Mouse (Mus musculus) cerebellum, adult 8-10 months (tissue): ENCODE measurements around the gene Zfp316.

Experiments
- DNase-seq: peaks from one replicate; pipeline ENCODE4 v3.0.0; 2022

Gene Zfp316

GRCm38 (mm10) chr5:143275761-143276160 is 5.9 kb upstream of the Zfp316 start:
- no peak for DNase-seq

- DNase-seq: no peak
These were observed 2.9 kb upstream of the Zfp316 start for GRCm38 (mm10) chr5:143272540-143273330.

GRCm38 (mm10) chr5:143272108-143272507 is 2.3 kb upstream of the Zfp316 start:
- no peak for DNase-seq

GRCm38 (mm10) chr5:143271642-143272041 is 1.8 kb upstream of the Zfp316 start:
- DNase-seq: no peak

- DNase-seq: no peak
These were observed 313 bp upstream of the Zfp316 start for GRCm38 (mm10) chr5:143270151-143270519.

- DNase-seq: no peak
These were observed 848 bp downstream of the Zfp316 start for GRCm38 (mm10) chr5:143268985-143269362.

- DNase-seq: no peak
These were observed 3.0 kb downstream of the Zfp316 start for GRCm38 (mm10) chr5:143266794-143267193.

GRCm38 (mm10) chr5:143265409-143265808 is 4.4 kb downstream of the Zfp316 start:
- DNase-seq: no peak

GRCm38 (mm10) chr5:143264689-143265088 is 5.1 kb downstream of the Zfp316 start:
- DNase-seq: no peak

GRCm38 (mm10) chr5:143261636-143262035 is 8.2 kb downstream of the Zfp316 start:
- no peak for DNase-seq

- DNase-seq: no peak
These were observed 14.0 kb downstream of the Zfp316 start for GRCm38 (mm10) chr5:143255802-143256201.

- no peak for DNase-seq
These were observed 14.7 kb downstream of the Zfp316 start for GRCm38 (mm10) chr5:143255131-143255519.

GRCm38 (mm10) chr5:143254487-143255130 is 15.2 kb downstream of the Zfp316 start:
- DNase-seq: peak; percentile 47

GRCm38 (mm10) chr5:143253881-143254486 is 15.8 kb downstream of the Zfp316 start:
- DNase-seq: peak; percentile 59

GRCm38 (mm10) chr5:143253186-143253880 is 16.5 kb downstream of the Zfp316 start:
- DNase-seq: peak; percentile 63

GRCm38 (mm10) chr5:143252791-143253185 is 17.0 kb downstream of the Zfp316 start:
- no peak for DNase-seq

GRCm38 (mm10) chr5:143252039-143252438 is 17.8 kb downstream of the Zfp316 start:
- no peak for DNase-seq

- DNase-seq: no peak
These were observed 24.9 kb downstream of the Zfp316 start for GRCm38 (mm10) chr5:143244926-143245325.

- no peak for DNase-seq
These were observed 33.8 kb downstream of the Zfp316 start for GRCm38 (mm10) chr5:143236036-143236435.

- DNase-seq: peak; percentile 92
These were observed 34.7 kb downstream of the Zfp316 start, which contains the start of gene Zfp12 for GRCm38 (mm10) chr5:143235028-143235693. Zfp12 (plus strand) TSS chr5:143235163.

GRCm38 (mm10) chr5:143226790-143227189 is 43.0 kb downstream of the Zfp316 start, which contains the start of gene Spdye4a:
Spdye4a (minus strand) TSS chr5:143226890.
- no peak for DNase-seq

GRCm38 (mm10) chr5:143222287-143222686 is 47.5 kb downstream of the Zfp316 start:
- DNase-seq: no peak

- DNase-seq: no peak
These were observed 48.8 kb downstream of the Zfp316 start for GRCm38 (mm10) chr5:143220996-143221395.
